Mouse (Mus musculus): ENCODE measurements around the gene Gpx3. TPM values are rescaled to one million over a fixed set of nuclear protein-coding genes. Genes with fewer than 3 reads are reported as not detected.
"Not testable (repeated sequence)": the region's sequence is repeated elsewhere in the genome, so short reads cannot be mapped to it uniquely, and the experiment has no call there.

Gpx3 gene
- polyA plus RNA-seq, 1 experiment from 2014 or later: 33.9 TPM

- Histone ChIP-seq H3K4me3 (replicated peaks) (no peak overlapping the region), H3K9ac (no peak overlapping the region), H3K4me2 (no peak overlapping the region), H3K27me3 (no peaks in the 10 kb centered on the region), H3K9me3 (no peaks in the 10 kb centered on the region), H3K4me1 (peaks cover 15% of the 10 kb centered on the region), H3K36me3 (replicated peaks) (no peaks in the 10 kb centered on the region), H3K27ac (no peak overlapping the region)
- WGBS: 67% methylated on average over 7 of the region's 7 CpGs
- ATAC-seq (ENCODE audit: low FRiP score): no peak
Observed at GRCm38 (mm10) chr11:54956912-54957311, 54.7 kb downstream of the Gpx3 start.

GRCm38 (mm10) chr11:54957708-54958107, 55.5 kb downstream of the Gpx3 start:
- WGBS: 86% methylated on average over 3 of the region's 3 CpGs

GRCm38 (mm10) chr11:54958571-54959073, 56.4 kb downstream of the Gpx3 start:
- H3K9ac ChIP-seq: no peak overlapping the region
- 59% methylated on average over 3 of the region's 3 CpGs for WGBS
- H3K4me3 ChIP-seq (replicated peaks): no peak overlapping the region
- peaks cover 3% of the 10 kb centered on the region; the same call in 1 of the 2 replicates for H3K27me3 ChIP-seq
- no peaks in the 10 kb centered on the region for H3K9me3 ChIP-seq
- H3K4me2 ChIP-seq: no peak overlapping the region
- no peaks in the 10 kb centered on the region for H3K36me3 ChIP-seq (replicated peaks)
- no peak overlapping the region for H3K27ac ChIP-seq
- peaks cover 15% of the 10 kb centered on the region for H3K4me1 ChIP-seq
- ATAC-seq (ENCODE audit: low FRiP score): no peak

More at GRCm38 (mm10) chr11:54957708-54958107, 55.5 kb downstream of the Gpx3 start:
- not testable (repeated sequence) for H3K27ac ChIP-seq; H3K4me3 ChIP-seq (replicated peaks); H3K27me3 ChIP-seq; H3K36me3 ChIP-seq (replicated peaks); H3K9me3 ChIP-seq; H3K4me2 ChIP-seq; H3K9ac ChIP-seq; ATAC-seq (ENCODE audit: low FRiP score)
- peaks cover 15% of the 10 kb centered on the region for H3K4me1 ChIP-seq

Other genes starting within 250 kb of the Gpx3 start
- gene Cdc42se2, start 114.8 kb upstream of the Gpx3 start, polyA plus RNA-seq (2016; fragmentation: Nextera tagmentation; extraction: Ambion mirVana): 228 and 237 TPM in 2 replicates
- gene Lyrm7, start 41.5 kb upstream of the Gpx3 start, polyA plus RNA-seq (2016; fragmentation: Nextera tagmentation; extraction: Ambion mirVana): 8.2 TPM in 2 replicates
- gene Hint1, start 36.1 kb upstream of the Gpx3 start, polyA plus RNA-seq (2016; fragmentation: Nextera tagmentation; extraction: Ambion mirVana): 791 and 796 TPM in 2 replicates
- gene Tnip1, start 60.5 kb downstream of the Gpx3 start, polyA plus RNA-seq (2016; fragmentation: Nextera tagmentation; extraction: Ambion mirVana): 9.8 and 12.1 TPM in 2 replicates
- 46.6 and 59.1 TPM in 2 replicates for gene Anxa6, start 131.0 kb downstream of the Gpx3 start, polyA plus RNA-seq (2016; fragmentation: Nextera tagmentation; extraction: Ambion mirVana)
- 0.13 and 0.42 TPM in 2 replicates for gene Ccdc69, start 175.7 kb downstream of the Gpx3 start, polyA plus RNA-seq (2016; fragmentation: Nextera tagmentation; extraction: Ambion mirVana)
- gene Gm2a, start 195.7 kb downstream of the Gpx3 start, polyA plus RNA-seq (2016; fragmentation: Nextera tagmentation; extraction: Ambion mirVana): 10.6 and 11.5 TPM in 2 replicates
- gene Slc36a3, start 249.3 kb downstream of the Gpx3 start, polyA plus RNA-seq (2016; fragmentation: Nextera tagmentation; extraction: Ambion mirVana): not detected in 2 replicates

Data from forebrain, embryonic 12.5 days (tissue).